Mouse (Mus musculus): ENCODE results near the gene Elf2. TPM values are rescaled to one million over a fixed set of nuclear protein-coding genes. Genes with fewer than 3 reads are reported as not detected.
A peak's percentile ranks its signal among the peaks of the same experiment; 100 is the strongest.
"Not testable (repeated sequence)": the region's sequence is repeated elsewhere in the genome, so short reads cannot be mapped to it uniquely, and the experiment has no call there.

Elf2 gene
- polyA plus RNA-seq, 2 experiments from 2014 or later: 55.9 to 66.9 TPM

DNA sequence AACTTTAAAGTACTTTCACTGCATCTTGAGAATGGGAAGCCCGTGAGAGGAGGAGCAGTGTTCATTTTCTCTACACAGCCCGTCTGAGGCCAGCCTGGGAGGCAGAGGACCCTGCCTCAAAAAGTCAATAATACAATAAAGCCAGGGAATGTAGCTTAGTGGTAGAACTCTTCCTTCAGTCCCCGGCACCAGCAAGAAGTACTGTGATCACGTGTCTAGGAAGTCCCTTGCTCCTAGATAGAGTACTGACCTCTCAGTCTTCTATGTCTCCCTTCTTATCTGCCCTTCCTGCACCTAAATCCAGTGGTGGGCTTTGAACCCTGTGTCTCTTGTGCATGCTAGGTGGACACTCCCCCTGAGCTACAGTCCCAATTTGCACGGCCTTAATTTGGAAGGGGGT lies 109.6 kb downstream of the Elf2 start:
- ATAC-seq: no peak

DNA sequence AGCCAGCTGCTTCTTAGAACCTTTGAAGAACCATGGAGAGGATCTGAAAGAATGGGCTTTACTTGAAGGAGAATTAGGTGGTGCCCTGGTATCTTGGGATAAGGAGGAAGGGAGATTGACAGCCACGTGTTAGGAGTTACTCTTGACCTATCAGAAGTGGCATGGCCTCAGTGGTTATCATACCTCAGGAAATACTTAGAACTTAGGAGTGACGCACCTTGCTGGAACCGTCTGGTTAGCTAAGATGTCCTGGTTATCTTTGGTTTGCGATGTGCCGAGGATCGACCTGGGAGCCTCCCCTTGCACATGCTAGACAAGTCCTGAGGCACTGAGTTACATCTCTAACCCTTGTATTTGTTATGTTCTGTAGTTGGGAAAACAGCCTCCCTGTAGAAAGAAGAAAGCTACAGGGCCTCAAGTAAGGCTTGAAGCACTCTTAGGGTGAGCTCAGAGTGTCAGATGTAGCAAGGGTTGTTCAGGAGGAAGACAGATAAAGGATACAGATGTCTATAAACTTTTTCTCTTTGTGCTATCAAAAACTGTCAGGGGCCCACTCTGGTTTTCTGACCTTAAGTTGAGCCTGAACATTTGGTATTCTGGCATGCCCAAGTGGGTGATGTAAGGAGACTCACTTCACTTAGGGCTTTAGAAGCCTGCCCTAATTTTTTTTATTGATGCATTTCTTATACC lies 110.2 kb downstream of the Elf2 start:
- ATAC-seq: no peak

DNA sequence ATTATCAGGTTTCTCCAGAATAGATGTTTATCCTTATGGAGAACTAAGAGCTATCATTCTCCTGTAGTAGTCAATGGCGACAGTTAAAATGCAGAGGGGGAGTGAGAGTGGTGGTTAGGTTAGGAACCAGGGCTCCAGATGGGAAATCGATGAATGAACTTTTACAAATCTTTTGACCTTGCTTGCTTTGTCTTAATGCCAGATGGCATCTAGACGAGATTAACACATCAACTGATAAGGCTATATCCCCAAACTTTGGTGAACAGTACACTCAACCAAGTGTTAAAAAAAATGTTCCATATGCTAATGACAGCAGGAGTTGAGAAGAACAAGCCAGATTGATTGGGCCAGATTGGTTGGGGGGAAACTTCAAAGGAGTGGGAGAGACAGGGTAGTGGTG lies 111.2 kb downstream of the Elf2 start:
- no peak for ATAC-seq

DNA sequence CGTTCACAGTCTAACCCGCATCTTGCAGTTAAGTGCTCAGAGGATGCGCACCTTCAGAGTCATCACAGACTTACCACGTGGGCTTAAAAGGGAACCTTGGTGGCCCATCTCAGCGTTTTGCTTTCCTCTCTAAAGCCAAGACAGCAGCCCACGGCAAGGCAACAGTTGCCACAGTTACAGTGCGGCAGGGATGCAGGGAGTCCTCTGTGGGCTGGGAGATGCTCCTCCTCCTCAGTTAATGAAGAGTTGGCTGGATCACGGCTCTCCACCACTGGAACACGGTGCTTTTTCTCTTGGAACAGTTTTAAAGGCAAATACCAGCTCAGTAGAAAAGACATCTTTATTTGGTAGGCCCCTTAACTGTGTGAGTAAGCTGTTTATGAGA lies 111.7 kb downstream of the Elf2 start:
- ATAC-seq: no peak

DNA sequence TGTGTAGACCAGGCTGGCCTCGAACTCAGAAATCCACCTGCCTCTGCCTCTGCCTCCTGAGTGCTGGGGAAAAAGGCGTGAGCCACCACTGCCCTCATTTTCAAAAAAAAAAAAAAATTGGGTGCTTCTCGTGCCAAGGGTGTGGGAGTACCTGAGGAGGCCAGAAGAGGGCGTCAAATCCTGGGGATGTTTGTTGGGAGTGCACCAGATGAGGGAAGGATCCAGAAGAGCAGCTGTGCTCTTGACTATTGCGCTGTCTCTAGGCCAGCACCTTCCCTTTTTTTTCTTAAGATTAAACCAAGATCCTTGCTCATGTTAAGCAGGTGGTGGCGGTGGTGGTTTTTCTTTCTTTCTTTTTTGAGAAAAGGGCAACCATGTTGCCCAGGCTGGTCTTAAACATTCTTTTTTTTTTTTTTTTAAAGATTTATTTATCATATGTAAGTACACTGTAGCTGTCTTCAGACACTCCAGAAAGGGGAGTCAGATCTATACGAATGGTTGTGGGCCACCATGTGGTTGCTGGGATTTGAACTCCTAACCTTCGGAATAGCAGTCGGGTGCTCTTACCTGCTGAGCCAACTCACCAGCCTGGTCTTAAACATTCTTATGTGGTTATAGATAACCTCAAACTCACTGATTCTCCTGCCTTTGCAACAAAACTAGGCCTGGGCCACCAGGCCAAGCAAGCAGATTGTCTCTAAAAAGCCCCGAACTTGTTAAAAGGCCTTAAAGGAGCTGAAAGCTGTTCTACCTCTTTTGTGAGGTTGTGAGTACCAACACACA lies 112.2 kb downstream of the Elf2 start:
- no peak for ATAC-seq

DNA sequence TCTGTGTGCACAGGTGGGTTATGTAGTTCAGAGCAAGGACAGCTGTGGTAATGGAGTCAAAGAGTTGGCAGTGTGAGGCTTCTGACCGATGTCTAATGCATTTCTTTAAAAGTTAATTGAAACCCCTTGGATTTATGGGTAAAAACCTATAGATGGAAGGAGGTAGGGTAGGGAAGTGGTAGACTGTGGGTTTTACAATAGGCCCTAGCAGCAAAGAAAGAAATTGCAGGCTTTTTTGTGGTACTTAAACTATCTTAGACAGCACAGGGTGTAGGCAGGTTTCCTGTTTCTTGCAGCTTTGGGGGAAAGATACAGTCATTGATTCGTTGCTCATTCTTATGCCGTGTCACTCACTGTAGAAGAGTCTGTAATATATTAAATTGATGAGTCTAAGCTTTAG lies 113.9 kb downstream of the Elf2 start:
- peak; percentile 40 for ATAC-seq

DNA sequence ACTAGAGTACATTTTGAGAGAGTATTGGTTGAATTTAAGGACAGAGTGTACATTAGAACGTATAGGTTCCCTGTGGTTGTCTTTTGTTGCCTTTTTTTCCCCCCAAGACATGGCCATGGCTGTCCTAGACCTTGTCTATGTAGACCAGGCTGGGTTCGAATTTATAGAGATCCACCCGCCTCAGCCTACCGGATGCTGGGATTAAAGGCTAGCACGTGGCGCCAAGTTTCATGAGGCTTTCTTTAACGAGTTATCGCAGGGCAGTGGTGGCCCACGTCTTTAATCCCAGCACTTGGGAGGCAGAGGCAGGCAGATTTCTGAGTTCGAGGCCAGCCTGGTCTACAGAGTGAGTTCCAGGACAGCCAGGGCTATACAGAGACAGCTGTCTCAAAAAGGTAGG lies 114.5 kb downstream of the Elf2 start:
- no peak for ATAC-seq

DNA sequence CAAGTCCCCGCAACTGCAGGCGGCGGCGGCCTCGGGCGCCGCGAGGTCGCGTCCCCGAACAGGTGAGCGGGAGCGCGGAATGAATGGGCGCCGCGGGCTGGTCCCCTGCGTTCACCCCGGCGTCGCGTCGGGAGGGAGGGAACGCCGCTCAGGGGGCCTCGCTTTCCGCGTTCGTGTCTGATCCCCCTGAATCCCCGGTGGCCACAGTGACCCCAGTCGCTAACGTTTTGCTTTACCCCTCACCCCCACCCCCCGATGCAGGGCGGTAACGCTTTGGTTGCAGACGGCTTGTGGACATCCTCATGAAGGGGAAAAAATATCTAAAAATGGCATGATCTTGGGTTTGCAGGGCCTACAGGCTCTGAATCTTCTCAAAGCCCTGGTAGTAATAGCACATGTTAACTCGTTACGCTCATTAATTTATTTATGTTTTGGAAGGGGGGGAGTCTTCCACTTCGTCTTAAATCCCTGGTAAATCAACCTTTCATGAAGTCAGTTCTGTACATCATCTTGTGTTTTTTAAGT lies 115.2 kb downstream of the Elf2 start:
- peak; percentile 6 for ATAC-seq

DNA sequence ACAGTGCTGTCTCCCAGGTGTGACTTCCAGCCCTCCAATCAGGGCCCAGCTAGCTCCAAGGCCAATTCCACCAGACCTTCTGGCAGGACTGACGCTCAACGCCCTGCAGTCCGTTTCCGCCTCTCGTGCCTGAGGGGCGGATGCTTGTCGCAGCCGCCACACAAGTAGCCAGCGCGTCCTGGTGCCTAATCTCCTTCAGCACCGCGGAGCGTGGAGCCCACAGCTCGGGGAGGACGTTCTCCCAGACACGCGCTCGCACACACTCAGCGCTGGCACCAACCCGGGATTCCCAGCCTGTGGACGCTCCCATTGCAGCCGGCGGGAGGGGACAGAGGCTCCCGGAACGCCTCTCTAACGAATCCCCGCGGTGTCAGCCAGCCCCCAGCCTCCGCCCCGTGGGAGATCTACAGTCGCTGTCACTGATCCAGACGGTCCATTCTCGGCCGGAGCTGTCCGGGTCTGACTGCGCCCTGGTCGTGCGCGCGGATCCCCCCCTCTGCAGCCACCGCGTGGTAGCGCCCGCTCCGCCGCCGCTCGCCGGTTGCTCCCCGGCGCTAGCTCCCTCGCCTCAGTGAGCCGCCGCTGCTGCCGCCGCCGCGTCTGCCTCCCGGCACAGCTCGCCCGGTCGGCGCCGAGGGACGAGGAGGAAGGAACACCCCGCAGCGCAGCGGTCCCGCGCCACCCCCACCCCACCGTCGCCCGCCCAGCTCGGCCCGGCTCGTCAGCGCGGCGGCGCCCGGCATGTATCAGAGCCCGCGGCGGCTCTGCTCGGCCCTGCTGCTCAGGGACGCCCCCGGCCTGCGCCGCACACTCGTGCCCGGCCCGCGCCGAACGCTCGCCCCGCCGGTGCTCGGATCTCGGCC lies 115.9 kb downstream of the Elf2 start, which contains the start of gene Noct:
Gene Noct, plus strand, starts transcription at position 85 of the 863 bp plus-strand sequence.
- ATAC-seq: peak; percentile 83

DNA sequence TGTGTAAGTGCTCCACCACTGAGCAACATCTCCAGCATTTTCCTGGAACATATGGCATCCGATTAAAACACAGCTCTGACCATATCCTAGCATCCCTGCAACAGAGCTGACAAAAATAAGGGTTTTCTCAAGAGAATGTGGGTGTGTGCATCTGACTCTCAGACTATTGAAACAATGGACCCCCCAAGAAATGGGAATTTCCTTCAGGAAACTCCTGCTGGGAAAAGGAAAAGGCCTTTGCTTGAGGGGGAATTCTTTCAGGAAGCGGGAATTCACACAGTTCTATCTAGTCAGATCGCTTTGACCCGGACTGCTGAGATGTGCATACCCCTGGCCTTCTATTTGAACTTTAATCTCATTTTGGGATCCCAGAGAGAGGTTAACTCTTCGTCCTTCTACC lies 116.9 kb downstream of the Elf2 start:
- no peak for ATAC-seq

DNA sequence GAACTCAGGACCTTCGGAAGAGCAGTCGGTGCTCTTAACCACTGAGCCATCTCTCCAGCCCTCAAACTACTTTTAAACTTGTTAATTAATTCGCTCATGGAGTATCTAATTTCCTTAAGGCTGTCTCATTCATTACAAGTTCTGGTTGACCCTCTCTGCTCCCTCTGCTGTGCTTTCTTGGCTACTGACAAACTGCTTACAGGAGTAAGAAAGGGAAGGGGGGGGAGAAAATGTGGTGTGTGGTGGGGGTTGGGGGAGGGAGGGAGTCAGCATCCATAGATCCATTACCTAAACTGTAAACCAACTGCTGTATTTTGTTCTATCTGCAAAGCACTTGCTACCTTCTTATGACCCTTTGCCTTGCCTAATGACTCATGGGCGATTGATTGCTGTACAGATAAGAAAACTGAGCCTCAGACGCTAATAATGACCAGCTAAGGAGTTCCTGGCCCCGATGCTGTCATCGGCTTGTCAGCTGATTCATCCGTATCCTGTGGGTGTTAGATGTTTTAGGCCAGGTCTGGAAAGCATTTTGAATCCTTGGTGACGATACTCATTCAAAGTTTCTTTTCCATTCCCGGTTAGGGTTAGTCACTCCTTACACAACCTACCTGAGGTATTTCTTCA lies 117.5 kb downstream of the Elf2 start:
- no peak for ATAC-seq

DNA sequence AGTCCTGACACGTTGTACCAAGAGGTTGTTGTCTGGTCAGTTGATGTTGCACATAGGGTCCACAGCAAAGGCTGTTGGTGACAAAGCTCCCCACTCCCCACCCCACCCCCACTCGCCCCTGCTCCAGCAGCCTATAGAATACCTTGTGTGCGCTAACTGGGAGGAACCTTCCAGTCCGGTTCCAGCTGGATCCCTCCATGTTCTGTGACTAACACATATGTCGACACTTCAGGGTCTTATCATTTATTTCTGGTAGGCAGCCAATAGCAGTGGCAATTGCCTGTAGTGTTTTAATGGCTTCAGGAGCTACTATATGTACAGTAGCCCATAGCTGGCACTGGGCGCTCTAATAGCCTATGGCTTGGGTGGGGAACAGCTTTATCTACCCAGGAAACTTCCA lies 118.2 kb downstream of the Elf2 start:
- no peak for ATAC-seq

DNA sequence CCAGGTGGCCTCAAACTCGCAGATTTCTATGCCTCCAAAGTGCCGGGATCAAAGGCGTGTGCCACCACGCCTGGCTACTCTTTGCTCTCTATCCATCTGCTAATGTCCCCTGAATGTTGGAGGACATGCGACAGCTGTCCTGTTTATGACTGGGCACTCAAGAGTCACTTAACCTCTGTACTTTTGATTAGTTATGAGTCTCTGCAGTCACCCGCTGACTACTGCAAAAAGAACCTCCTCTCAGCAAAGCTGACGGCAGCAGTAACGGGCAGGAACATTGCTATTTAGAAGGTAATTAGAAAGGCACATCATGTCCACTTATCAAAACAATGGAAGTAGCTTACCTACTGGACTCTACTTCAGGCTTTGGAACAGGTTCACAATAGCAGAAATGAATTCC lies 118.6 kb downstream of the Elf2 start:
- no peak for ATAC-seq

DNA sequence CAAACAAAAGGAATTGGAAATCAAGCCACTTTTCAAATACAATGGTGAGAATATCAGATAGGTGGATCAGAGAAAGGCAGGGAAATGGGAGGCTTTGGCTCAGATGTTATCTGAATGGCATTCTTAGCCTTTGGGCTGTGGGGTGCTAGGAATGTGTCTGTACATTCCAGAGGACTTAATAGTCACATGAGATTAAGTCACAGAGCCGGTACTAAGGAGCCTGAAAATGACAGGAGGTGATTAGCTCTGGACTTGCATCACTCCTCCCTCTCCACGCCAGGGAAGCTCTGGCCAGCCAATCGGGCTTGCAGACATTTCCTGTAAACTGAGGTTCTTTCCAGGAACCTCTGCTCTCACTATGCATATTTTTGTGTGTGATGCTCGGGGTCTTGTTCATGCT lies 119.6 kb downstream of the Elf2 start:
- ATAC-seq: no peak

DNA sequence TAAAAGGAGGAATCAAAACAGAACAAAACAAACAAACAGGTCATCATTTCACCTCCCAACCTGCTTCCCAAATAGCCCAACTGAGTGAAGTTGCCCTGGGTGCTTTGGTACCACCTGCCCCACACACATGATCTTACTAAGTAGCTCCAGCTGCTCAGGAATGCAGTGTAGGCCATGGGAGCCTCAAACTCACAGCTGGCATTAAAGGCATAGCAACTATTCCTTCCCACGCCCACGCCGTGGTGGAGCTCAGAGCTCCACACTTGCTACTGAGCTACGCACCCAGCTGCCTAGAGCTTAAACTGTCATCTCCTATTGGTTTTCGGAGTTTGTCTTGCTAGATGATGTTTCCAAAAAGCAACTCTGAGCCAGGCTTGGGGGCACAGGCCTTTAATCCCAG lies 121.2 kb downstream of the Elf2 start:
- no peak for ATAC-seq

DNA sequence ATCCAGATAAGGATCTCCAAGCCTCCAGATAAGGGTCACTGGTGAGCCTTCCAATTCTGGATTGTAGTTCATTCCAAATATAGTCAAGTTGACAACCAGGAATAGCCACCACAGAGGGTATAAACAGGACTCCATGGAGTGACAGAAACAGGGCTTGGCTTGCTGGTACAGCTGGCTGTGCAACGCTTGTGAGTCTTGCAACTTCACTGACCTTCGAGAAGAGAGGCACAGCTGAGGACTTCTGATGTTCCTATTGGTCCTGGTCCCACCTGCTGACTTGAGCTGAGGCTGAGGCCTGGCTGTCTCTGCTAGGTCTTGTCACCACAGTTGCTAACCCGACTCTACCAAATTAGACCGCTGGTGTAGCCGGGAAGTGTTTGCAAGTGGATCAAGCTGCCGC lies 122.1 kb downstream of the Elf2 start:
- ATAC-seq: not testable (repeated sequence)

DNA sequence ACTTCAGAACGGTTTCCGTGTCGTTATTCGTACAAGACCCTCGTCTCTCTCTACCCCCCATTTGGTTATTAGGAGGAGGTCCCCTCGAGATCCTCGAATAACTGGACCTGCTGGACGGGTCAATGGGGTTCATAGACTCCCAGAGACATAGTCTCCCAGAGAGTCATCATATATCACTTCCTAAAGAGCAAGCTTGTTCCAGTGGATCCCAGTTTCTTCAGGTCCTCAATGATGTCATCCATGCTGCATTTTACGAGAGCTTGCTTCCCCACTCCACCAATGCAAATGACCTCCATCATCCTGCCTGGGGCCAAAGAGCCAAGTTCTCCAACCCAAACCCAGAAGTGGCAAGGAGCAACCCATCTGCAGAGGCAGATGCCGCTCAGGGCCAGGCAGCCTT lies 124.1 kb downstream of the Elf2 start:
- not testable (repeated sequence) for ATAC-seq

DNA sequence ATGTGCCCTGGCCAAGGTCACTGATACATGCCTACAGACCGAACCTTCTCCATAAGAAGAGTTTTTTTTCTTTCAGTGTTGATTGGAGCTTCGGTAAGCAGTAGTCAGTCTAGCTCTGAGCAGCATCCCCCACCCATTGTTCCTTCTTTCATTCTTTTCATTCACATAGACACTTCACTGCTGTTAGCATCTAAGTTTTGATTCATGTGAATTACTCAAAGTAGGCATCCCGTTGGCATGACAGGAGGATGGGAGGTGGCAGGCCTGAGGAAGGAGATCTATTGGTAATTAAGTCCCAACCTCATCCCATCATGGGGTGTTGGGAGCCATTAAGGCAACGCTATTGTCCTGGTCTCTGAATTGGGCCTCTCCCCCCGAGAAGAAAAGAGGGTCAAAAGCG lies 124.8 kb downstream of the Elf2 start:
- ATAC-seq: no peak

DNA sequence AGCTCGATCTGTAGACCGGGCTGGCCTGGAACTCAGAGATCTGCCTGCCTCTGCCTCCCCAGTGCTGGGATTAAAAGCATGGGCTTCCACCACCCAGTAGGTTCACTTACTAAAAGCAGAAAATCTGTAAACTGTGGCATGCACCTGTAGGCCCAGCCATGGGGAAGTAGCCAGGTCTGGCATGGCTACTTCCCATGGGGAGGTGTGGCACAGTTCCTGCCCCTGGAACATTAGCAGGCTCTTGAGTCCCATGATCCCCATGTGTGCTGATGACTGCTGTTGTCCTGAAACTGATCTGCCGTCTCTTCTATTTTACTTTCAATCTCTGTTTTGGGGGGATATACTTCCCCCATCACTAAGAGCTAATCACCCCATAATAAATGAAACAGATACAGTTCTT lies 127.4 kb downstream of the Elf2 start:
- ATAC-seq: no peak

DNA sequence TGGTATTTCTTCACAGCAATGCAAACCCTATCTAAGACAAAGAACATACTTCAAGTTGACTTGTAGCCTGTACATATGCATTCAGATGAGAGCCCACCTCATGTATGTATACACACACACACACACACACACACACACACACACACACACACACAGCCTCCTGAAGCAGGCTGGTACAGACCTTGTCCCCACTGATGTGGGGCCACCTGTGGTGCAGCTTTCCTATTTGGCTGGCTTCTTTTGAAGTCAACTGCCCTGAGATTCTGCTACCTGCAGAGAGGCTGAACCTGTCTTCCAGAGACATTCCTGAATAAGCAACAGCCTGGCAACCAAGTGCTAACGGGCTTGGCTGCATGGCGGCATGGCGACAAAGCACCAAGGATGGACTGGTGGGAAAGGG lies 130.0 kb downstream of the Elf2 start:
- no peak for ATAC-seq

DNA sequence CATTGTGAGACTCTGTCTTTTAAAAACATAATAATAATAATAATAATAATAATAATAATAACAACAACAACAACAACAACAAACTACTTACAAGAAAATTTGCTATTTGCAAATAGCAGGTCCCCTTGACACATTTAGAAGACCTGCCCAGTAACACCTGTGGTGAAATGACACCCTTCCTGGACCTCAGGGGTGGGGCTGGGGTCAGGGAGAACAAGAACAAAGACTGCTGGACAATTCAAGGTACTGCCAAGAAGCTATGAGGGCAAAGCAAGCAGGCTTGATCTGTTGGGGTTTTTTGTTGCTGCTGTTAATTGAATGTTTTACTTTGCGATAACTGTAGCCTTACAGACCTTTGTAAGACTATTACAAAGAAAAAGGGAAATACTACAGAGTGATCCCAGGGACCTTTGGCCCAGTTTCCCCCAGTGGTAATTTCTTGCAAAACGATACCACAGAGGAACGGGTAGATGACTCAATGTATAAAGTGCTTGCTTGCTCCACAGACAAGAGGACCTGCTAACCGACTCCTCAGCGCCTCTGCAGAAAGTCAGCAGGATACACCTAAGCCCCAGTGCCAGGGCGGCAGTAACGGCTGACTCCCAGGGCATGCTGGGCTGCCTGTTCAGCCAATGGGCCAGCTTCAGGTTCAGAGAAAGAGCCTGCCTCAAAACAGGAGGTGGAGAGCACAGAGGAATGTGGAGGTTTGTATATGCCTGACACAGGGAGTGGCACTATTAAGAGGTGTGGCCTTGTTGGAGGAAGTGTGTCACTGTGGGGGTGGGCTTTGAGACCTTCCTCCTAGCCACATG lies 130.8 kb downstream of the Elf2 start:
- no peak for ATAC-seq

DNA sequence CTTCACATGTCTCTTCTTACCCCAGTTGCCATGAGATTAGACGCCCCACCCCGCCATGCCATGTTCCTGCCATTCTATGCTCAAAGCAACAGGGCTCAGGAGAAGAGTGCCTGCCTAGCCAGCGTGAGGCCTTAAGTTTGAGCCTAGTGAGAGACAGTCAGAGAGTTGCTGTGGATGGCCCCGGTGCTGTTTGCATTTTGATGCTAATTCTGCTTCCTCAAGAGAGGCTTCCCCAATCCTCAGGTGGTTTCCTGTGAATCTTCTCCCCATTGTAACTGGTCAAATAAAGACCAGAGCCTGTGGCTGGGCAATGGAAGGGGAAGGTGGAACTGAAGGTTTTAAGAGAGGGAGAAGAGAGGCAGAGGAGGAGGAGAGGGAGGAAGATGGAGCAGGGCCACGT lies 131.8 kb downstream of the Elf2 start:
- ATAC-seq: no peak
